13 mouse cellular contexts compared by ENCODE assay signal in the genomic region with DNA sequence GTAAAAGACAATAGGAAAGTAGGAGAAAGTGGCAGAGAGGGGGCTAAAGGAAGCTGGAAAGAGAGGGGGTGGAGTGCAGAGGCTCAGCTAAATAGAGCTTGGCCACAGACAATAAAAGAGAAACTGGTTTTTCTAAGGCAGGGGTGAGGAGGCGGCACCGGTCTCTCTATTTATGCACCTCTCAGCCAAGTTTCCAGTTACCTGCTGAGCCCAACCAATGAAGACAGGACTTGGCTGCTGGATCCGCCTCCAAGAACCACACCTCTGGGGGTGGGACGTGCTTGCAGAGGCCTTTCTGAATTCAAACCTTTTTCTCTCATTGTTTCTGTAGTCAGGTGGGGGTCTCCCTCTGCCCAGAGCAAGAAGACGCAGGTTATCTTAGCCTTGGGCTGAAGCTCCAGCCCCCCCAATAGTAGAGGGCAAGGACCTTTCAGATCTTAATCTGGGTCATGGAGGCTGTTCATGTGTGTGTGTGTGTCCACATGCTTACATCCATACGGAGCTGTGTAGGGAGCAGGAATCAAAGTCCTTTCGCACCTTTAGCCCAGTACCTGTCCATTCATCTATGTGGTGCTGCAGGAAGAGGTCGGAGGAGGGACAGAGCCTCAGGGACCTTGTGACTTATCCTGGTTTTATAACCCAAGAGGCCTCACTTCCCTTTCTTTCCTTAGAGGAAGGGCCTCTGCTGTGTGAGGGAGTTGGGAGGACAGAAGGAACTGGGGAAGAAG.
DNase-seq lines count a peak whose midpoint lies in the region; ATAC-seq and TF ChIP-seq lines count a peak whose summit lies in the region.
"Had no signal": no experiment of that assay in that cellular context is flagged by ENCODE, and none has a peak within 500 bp of the region (broad histone marks: within the 10 kb centered on the region; RNA-seq: fewer than 3 reads in every experiment).

No protein-coding gene starts in this region.

- no peaks in the 10 kb centered on the region; the same call in 1 of the 2 replicates for H3K4me1 ChIP-seq in midbrain, embryonic 11.5 days (ENCODE audit: control insufficient read depth, insufficient read depth, low read length)
- H3K4me1 ChIP-seq in midbrain, embryonic 10.5 days = peaks cover 20% of the 10 kb centered on the region
- peaks cover 9% of the 10 kb centered on the region; the same call in 1 of the 2 replicates for H3K4me1 ChIP-seq in intestine, postnatal 0 days (replicated peaks; ENCODE audit: control insufficient read depth, insufficient read depth, low read length)
- peaks cover 25% of the 10 kb centered on the region for H3K4me1 ChIP-seq in limb, embryonic 13.5 days
- H3K4me1 ChIP-seq in stomach, embryonic 16.5 days (ENCODE audit: control insufficient read depth, insufficient read depth, low read length) = peaks cover 15% of the 10 kb centered on the region
- H3K4me1 ChIP-seq: forebrain, embryonic 15.5 days had no signal

- 35% methylated on average over 8 of the region's 8 CpGs for WGBS in midbrain, embryonic 11.5 days
- WGBS in midbrain, embryonic 10.5 days = 28% methylated on average over 8 of the region's 8 CpGs
- WGBS in intestine, postnatal 0 days = 35% methylated on average over 8 of the region's 8 CpGs
- 37% methylated on average over 8 of the region's 8 CpGs for WGBS in limb, embryonic 13.5 days
- 43% methylated on average over 8 of the region's 8 CpGs for WGBS in stomach, embryonic 16.5 days

- ATAC-seq in midbrain, embryonic 11.5 days (ENCODE audit: low FRiP score) = 0 out of 2 replicates have a peak, but pooled peaks have one; percentile 7
- ATAC-seq in intestine, postnatal 0 days = peak; percentile 97
- peak; percentile 17; the same call in 1 of the 2 replicates for ATAC-seq in limb, embryonic 13.5 days (ENCODE audit: low FRiP score, low read depth)
- peak; percentile 82 for ATAC-seq in stomach, embryonic 16.5 days (ENCODE audit: insufficient read depth, low FRiP score)
- ATAC-seq: forebrain, embryonic 15.5 days had no signal

- no peak for DNase-seq in midbrain, embryonic 11.5 days (ENCODE audit: low spot score, missing footprints)
- no peak for DNase-seq in midbrain, embryonic 10.5 days (ENCODE audit: low spot score)
- no peak for DNase-seq in B cell, adult 2 months
- DNase-seq in gastrocnemius, postnatal 4 days (ENCODE audit: low spot score in 2 of 2) = no peak
- no peak for DNase-seq in cerebellum, adult 11 months
- DNase-seq: heart, postnatal 4 days had no signal

- no peaks in the 10 kb centered on the region for H3K27me3 ChIP-seq in midbrain, embryonic 11.5 days (ENCODE audit: control insufficient read depth, insufficient read depth, low read length)
- peaks cover 16% of the 10 kb centered on the region for H3K27me3 ChIP-seq in midbrain, embryonic 10.5 days (ENCODE audit: low read depth, poor library complexity, severe bottlenecking)
- no peaks in the 10 kb centered on the region for H3K27me3 ChIP-seq in intestine, postnatal 0 days (replicated peaks; ENCODE audit: control insufficient read depth, insufficient read depth, low read length)
- no peaks in the 10 kb centered on the region for H3K27me3 ChIP-seq in limb, embryonic 13.5 days
- no peaks in the 10 kb centered on the region for H3K27me3 ChIP-seq in stomach, embryonic 16.5 days (ENCODE audit: control insufficient read depth, insufficient read depth, low read length)
- H3K27me3 ChIP-seq: forebrain, embryonic 15.5 days; neural tube, embryonic 12.5 days had no signal

- H3K27ac ChIP-seq in midbrain, embryonic 11.5 days (ENCODE audit: low read depth, low read length) = no peak overlapping the region
- H3K27ac ChIP-seq in midbrain, embryonic 10.5 days (replicated peaks) = no peak overlapping the region
- H3K27ac ChIP-seq in intestine, postnatal 0 days (ENCODE audit: low read depth, low read length) = peak overlapping the region; percentile 78; the same call in 1 of the 2 replicates
- H3K27ac ChIP-seq in limb, embryonic 13.5 days = no peak overlapping the region
- peak overlapping the region; percentile 91 for H3K27ac ChIP-seq in stomach, embryonic 16.5 days (ENCODE audit: low read length)
- H3K27ac ChIP-seq: forebrain, embryonic 15.5 days; liver, embryonic 14.5 days; neural tube, embryonic 12.5 days had no signal

- H3K9ac ChIP-seq in midbrain, embryonic 11.5 days (ENCODE audit: low read length) = no peak overlapping the region
- no peak overlapping the region for H3K9ac ChIP-seq in intestine, postnatal 0 days (ENCODE audit: low read depth, low read length)
- no peak overlapping the region for H3K9ac ChIP-seq in limb, embryonic 13.5 days
- H3K9ac ChIP-seq in stomach, embryonic 16.5 days (ENCODE audit: low read length) = peak overlapping the region; percentile 60
- H3K9ac ChIP-seq: forebrain, embryonic 15.5 days; liver, embryonic 14.5 days; neural tube, embryonic 12.5 days had no signal

- H3K36me3 ChIP-seq in midbrain, embryonic 11.5 days (ENCODE audit: control insufficient read depth, insufficient read depth, low read length) = no peaks in the 10 kb centered on the region
- H3K36me3 ChIP-seq in midbrain, embryonic 10.5 days = no peaks in the 10 kb centered on the region
- no peaks in the 10 kb centered on the region for H3K36me3 ChIP-seq in intestine, postnatal 0 days (ENCODE audit: control insufficient read depth, insufficient read depth)
- H3K36me3 ChIP-seq in limb, embryonic 13.5 days = no peaks in the 10 kb centered on the region
- no peaks in the 10 kb centered on the region for H3K36me3 ChIP-seq in stomach, embryonic 16.5 days (ENCODE audit: control insufficient read depth, insufficient read depth, low read length)
- H3K36me3 ChIP-seq: forebrain, embryonic 15.5 days; G1E; neural tube, embryonic 12.5 days had no signal

- no peak overlapping the region for H3K4me3 ChIP-seq in midbrain, embryonic 11.5 days (ENCODE audit: low read depth, low read length)
- no peak overlapping the region for H3K4me3 ChIP-seq in midbrain, embryonic 10.5 days
- no peak overlapping the region for H3K4me3 ChIP-seq in intestine, postnatal 0 days (ENCODE audit: low read depth, low read length)
- peak overlapping the region; percentile 31 for H3K4me3 ChIP-seq in limb, embryonic 13.5 days
- H3K4me3 ChIP-seq in stomach, embryonic 16.5 days (replicated peaks; ENCODE audit: low read length) = peak overlapping the region; percentile 44
- H3K4me3 ChIP-seq: forebrain, embryonic 15.5 days; neural tube, embryonic 12.5 days had no signal

- TF ChIP-seq CTCF in intestine, postnatal 0 days (IDR thresholded peaks at IDR 0.05; ENCODE audit: low read depth) = no peak

- no peaks in the 10 kb centered on the region for H3K9me3 ChIP-seq in midbrain, embryonic 11.5 days (ENCODE audit: control insufficient read depth, low read length)
- no peaks in the 10 kb centered on the region for H3K9me3 ChIP-seq in midbrain, embryonic 10.5 days (replicated peaks)
- H3K9me3 ChIP-seq in intestine, postnatal 0 days (ENCODE audit: control insufficient read depth) = no peaks in the 10 kb centered on the region
- no peaks in the 10 kb centered on the region for H3K9me3 ChIP-seq in limb, embryonic 13.5 days
- H3K9me3 ChIP-seq in stomach, embryonic 16.5 days (replicated peaks; ENCODE audit: control insufficient read depth, low read length) = no peaks in the 10 kb centered on the region
- H3K9me3 ChIP-seq: forebrain, embryonic 15.5 days; G1E; neural tube, embryonic 12.5 days had no signal

- no peak overlapping the region for H3K4me2 ChIP-seq in midbrain, embryonic 11.5 days
- peak overlapping the region; percentile 50 for H3K4me2 ChIP-seq in intestine, postnatal 0 days (replicated peaks; ENCODE audit: low read depth)
- peak overlapping the region; percentile 28; the same call in 1 of the 2 replicates for H3K4me2 ChIP-seq in limb, embryonic 13.5 days (replicated peaks)
- H3K4me2 ChIP-seq in stomach, embryonic 16.5 days (ENCODE audit: low read depth, low read length) = peak overlapping the region; percentile 49
- H3K4me2 ChIP-seq: forebrain, embryonic 15.5 days; neural tube, embryonic 12.5 days had no signal

Comparison
In these comparisons a context has a peak if more than half of its experiments do, and no peak if none do; other contexts are left out.
1. ATAC-seq: peak in every context shown above with its lines; median percentile 97 in intestine, postnatal 0 days; 82 in stomach, embryonic 16.5 days; 17 in limb, embryonic 13.5 days; 7 in midbrain, embryonic 11.5 days.
2. H3K27ac ChIP-seq: peak in intestine, postnatal 0 days (single experiment) and stomach, embryonic 16.5 days (single experiment); none in midbrain, embryonic 11.5 days (single experiment), midbrain, embryonic 10.5 days (single experiment) and limb, embryonic 13.5 days (single experiment).
3. H3K4me3 ChIP-seq: peak in limb, embryonic 13.5 days (single experiment) and stomach, embryonic 16.5 days (single experiment); none in midbrain, embryonic 11.5 days (single experiment), midbrain, embryonic 10.5 days (single experiment) and intestine, postnatal 0 days (single experiment).